Mouse (Mus musculus) lung, adult 2 months (tissue): ENCODE results near the gene Thsd4.

ENCODE experiments used
- CTCF ChIP-seq: fragments of 200-500 bp; IDR thresholded peaks from 2 replicates; pipeline ENCODE4 v1.5.1; 2011; ENCODE audit warnings: mild to moderate bottlenecking, low read length, control low read depth; ENCODE audit not compliant: insufficient read depth
- POLR2A ChIP-seq: fragments of 200-500 bp; IDR thresholded peaks from 2 replicates; pipeline ENCODE4 v1.6.1; 2011; ENCODE audit warnings: low read depth, mild to moderate bottlenecking, control low read depth, low read length, borderline replicate concordance; ENCODE audit errors: extremely low read depth

GRCm38 (mm10) chr9:60290780-60291179, 231.1 kb downstream of the Thsd4 start:
- no peak for TF ChIP-seq POLR2A
- no peak for TF ChIP-seq CTCF
